Mouse (Mus musculus) bone marrow macrophage, adult 2 months (primary cell): ENCODE data around the gene Hist3h2a.

Experiments used
- CTCF ChIP-seq: IDR thresholded peaks from 2 replicates; pipeline ENCODE4 v1.5.1; 2012; ENCODE audit warnings: low read depth, mild to moderate bottlenecking, low read length, moderate library complexity
- POLR2A ChIP-seq: IDR thresholded peaks from 2 replicates; pipeline ENCODE4 v1.6.1; 2012; ENCODE audit warnings: mild to moderate bottlenecking, low read depth, low read length, borderline replicate concordance

- TF ChIP-seq POLR2A: no peak
- no peak for TF ChIP-seq CTCF
Observed at GRCm38 (mm10) chr11:58974414-58974813, 19.9 kb downstream of the Hist3h2a start.
